Comparison of ENCODE assay signal across 9 mouse cellular contexts in genomic region chr8:117660358-117661031, GRCm38 (mm10). TPM values are rescaled to one million over a fixed set of nuclear protein-coding genes. Genes with fewer than 3 reads are reported as not detected.
A peak's percentile ranks its signal among the peaks of the same experiment; 100 is the strongest.
DNase-seq lines count a peak whose midpoint lies in the region; ATAC-seq and TF ChIP-seq lines count a peak whose summit lies in the region.
"Had no signal": no experiment of that assay in that cellular context is flagged by ENCODE, and none has a peak within 500 bp of the region (broad histone marks: within the 10 kb centered on the region; RNA-seq: fewer than 3 reads in every experiment).

No protein-coding gene starts in this region.

- H3K4me3 ChIP-seq in forebrain, embryonic 11.5 days (ENCODE audit: low read depth, low read length): no peak overlapping the region
- no peak overlapping the region for H3K4me3 ChIP-seq in hindbrain, postnatal 0 days (ENCODE audit: low read length)
- no peak overlapping the region for H3K4me3 ChIP-seq in cerebellum, adult 2 months (replicated peaks; ENCODE audit: insufficient read depth, low read depth, low read length)

- DNase-seq in heart, adult 18-20 months: peak; percentile 12 to 26
- DNase-seq in heart, adult 8-10 months (ENCODE audit: low spot score): no peak
- peak; percentile 68 for DNase-seq in forebrain, embryonic 11.5 days (ENCODE audit: low spot score)
- peak; percentile 77 for DNase-seq in hindbrain, postnatal 0 days (ENCODE audit: low spot score)
- DNase-seq in lung, postnatal 36 days: peak; percentile 14
- peak; percentile 13 for DNase-seq in right cerebral cortex, postnatal 4 days
- DNase-seq in cerebellum, adult 2 months: no peak
- no peak for DNase-seq in testis, postnatal 14 days (ENCODE audit: low spot score)

- no peak overlapping the region for H3K4me2 ChIP-seq in forebrain, embryonic 11.5 days (ENCODE audit: low read depth, low read length, severe bottlenecking)
- H3K4me2 ChIP-seq in hindbrain, postnatal 0 days (ENCODE audit: low read depth, low read length): peak overlapping the region; percentile 2; the same call in 1 of the 2 replicates

- no peak overlapping the region for H3K27ac ChIP-seq in forebrain, embryonic 11.5 days (ENCODE audit: low read depth, low read length)
- H3K27ac ChIP-seq in hindbrain, postnatal 0 days: no peak overlapping the region
- H3K27ac ChIP-seq in cerebellum, adult 2 months (ENCODE audit: insufficient read depth, low read length): no peak overlapping the region
- H3K27ac ChIP-seq: macrophage had no signal

- 50% methylated on average over 11 of the region's 11 CpGs for WGBS in forebrain, embryonic 11.5 days
- 21% methylated on average over 11 of the region's 11 CpGs for WGBS in hindbrain, postnatal 0 days
- WGBS in cerebellum, adult 2 months: 19% methylated on average over 11 of the region's 11 CpGs

- H3K4me1 ChIP-seq in forebrain, embryonic 11.5 days (replicated peaks; ENCODE audit: control insufficient read depth, insufficient read depth, low read length): no peaks in the 10 kb centered on the region
- peaks cover 12% of the 10 kb centered on the region; the same call in 1 of the 2 replicates for H3K4me1 ChIP-seq in hindbrain, postnatal 0 days (ENCODE audit: insufficient read depth, low read length)
- H3K4me1 ChIP-seq in cerebellum, adult 2 months (ENCODE audit: control insufficient read depth, insufficient read depth, low read length): no peaks in the 10 kb centered on the region

- no peaks in the 10 kb centered on the region for H3K9me3 ChIP-seq in forebrain, embryonic 11.5 days (ENCODE audit: control insufficient read depth, low read length)
- H3K9me3 ChIP-seq in hindbrain, postnatal 0 days (ENCODE audit: low read length): no peaks in the 10 kb centered on the region

- no peak for TF ChIP-seq POLR2A in cerebellum, adult 2 months (IDR thresholded peaks at IDR 0.05; ENCODE audit: borderline replicate concordance, insufficient read depth, low read length)

- H3K27me3 ChIP-seq in forebrain, embryonic 11.5 days (ENCODE audit: control insufficient read depth, insufficient read depth, low read length): no peaks in the 10 kb centered on the region
- H3K27me3 ChIP-seq in hindbrain, postnatal 0 days (ENCODE audit: insufficient read depth, low read length): no peaks in the 10 kb centered on the region; the same call in 1 of the 2 replicates
- H3K27me3 ChIP-seq in cerebellum, adult 2 months (ENCODE audit: control insufficient read depth, insufficient read depth, low read length): no peaks in the 10 kb centered on the region

- no peak overlapping the region for H3K9ac ChIP-seq in forebrain, embryonic 11.5 days (ENCODE audit: low read length)
- H3K9ac ChIP-seq in hindbrain, postnatal 0 days (replicated peaks; ENCODE audit: low read length): no peak overlapping the region

- no peak; the same call in 1 of the 2 replicates for TF ChIP-seq CTCF in hindbrain, postnatal 0 days (IDR thresholded peaks at IDR 0.05; ENCODE audit: low read depth)
- no peak for TF ChIP-seq CTCF in cerebellum, adult 2 months (IDR thresholded peaks at IDR 0.05; ENCODE audit: borderline replicate concordance, insufficient read depth, low read depth, low read length)

- peak; percentile 67; the same call in 1 of the 2 replicates for ATAC-seq in forebrain, embryonic 11.5 days (replicated peaks; ENCODE audit: low FRiP score)
- ATAC-seq in hindbrain, postnatal 0 days: peak; percentile 85

- no peaks in the 10 kb centered on the region for H3K36me3 ChIP-seq in forebrain, embryonic 11.5 days (ENCODE audit: control insufficient read depth, insufficient read depth, low read length)
- no peaks in the 10 kb centered on the region for H3K36me3 ChIP-seq in hindbrain, postnatal 0 days (ENCODE audit: insufficient read depth, low read length)

RNA-seq across cellular contexts. Expression of gene Sdr42e1, which starts 13.0 kb away (rescaled TPM):
- 1 to 10 TPM; 2.9 to 3.9 TPM for total RNA-seq in heart, adult 18-20 months (2021)
- 1 to 10 TPM; 2.1 to 2.8 (median 2.2) TPM for total RNA-seq in heart, adult 8-10 months (2022)
- 0.27 TPM in 1 of 2 replicates, not detected in the other for polyA plus RNA-seq in forebrain, embryonic 11.5 days (2014; fragmentation: Nextera tagmentation; extraction: Ambion mirVana)
- total RNA-seq in hindbrain, postnatal 0 days (2014; rRNA removed): 5.1 and 9.4 TPM in 2 replicates
- 2.6 and 2.8 TPM in 2 replicates for polyA plus RNA-seq in hindbrain, postnatal 0 days (2015; fragmentation: Nextera tagmentation; extraction: Ambion mirVana)
- polyA plus RNA-seq in cerebellum, adult 2 months (2012; rRNA removed): 5.8 and 6.0 TPM in 2 replicates

RNA-seq across cellular contexts. Expression of gene Hsd17b2, which starts 41.2 kb away (rescaled TPM):
- total RNA-seq in heart, adult 18-20 months (2021): not detected
- total RNA-seq in heart, adult 8-10 months (2022): not detected
- polyA plus RNA-seq in forebrain, embryonic 11.5 days (2014; fragmentation: Nextera tagmentation; extraction: Ambion mirVana): not detected in 2 replicates
- 2.0 TPM in 1 of 2 replicates, not detected in the other for total RNA-seq in hindbrain, postnatal 0 days (2014; rRNA removed)
- polyA plus RNA-seq in hindbrain, postnatal 0 days (2015; fragmentation: Nextera tagmentation; extraction: Ambion mirVana): 1.1 TPM in 2 replicates
- 1.1 and 2.0 TPM in 2 replicates for polyA plus RNA-seq in cerebellum, adult 2 months (2012; rRNA removed)
- polyA plus RNA-seq: macrophage had no signal

Comparison
In these comparisons a context has a peak if more than half of its experiments do, and no peak if none do; other contexts are left out.
1. DNase-seq: peak in heart, adult 18-20 months (2 of 2), forebrain, embryonic 11.5 days (single experiment), hindbrain, postnatal 0 days (single experiment), lung, postnatal 36 days (single experiment) and right cerebral cortex, postnatal 4 days (single experiment); none in heart, adult 8-10 months (single experiment), cerebellum, adult 2 months (0 of 2) and testis, postnatal 14 days (single experiment).